Mouse (Mus musculus) hindlimb bud, embryonic 11.5 days (tissue): Measurements from ENCODE around the gene Rasl12.

Source experiments
- DNase-seq: peaks from one replicate; pipeline ENCODE4 v3.0.0-alpha.2; 2012; ENCODE audit warnings: low read depth, low spot score; ENCODE audit errors: extremely low spot score

Gene Rasl12

GRCm38 (mm10) chr9:65435671-65436301, 37.5 kb downstream of the Rasl12 start, which contains the start of gene Mtfmt:
Gene Mtfmt (plus strand): TSS chr9:65435782.
- peak; percentile 77 for DNase-seq

- no peak for DNase-seq
These were observed 46.4 kb downstream of the Rasl12 start for GRCm38 (mm10) chr9:65444692-65445091.

- DNase-seq = no peak
These were observed 49.6 kb downstream of the Rasl12 start for GRCm38 (mm10) chr9:65447951-65448350.

- no peak for DNase-seq
These were observed 60.7 kb downstream of the Rasl12 start for GRCm38 (mm10) chr9:65458975-65459374.

- no peak for DNase-seq
These were observed 61.9 kb downstream of the Rasl12 start for GRCm38 (mm10) chr9:65460198-65460597.

- peak; percentile 54 for DNase-seq
These were observed 62.6 kb downstream of the Rasl12 start, which contains the start of gene Spg21 for GRCm38 (mm10) chr9:65460732-65461442. Gene Spg21 (plus strand): TSS chr9:65460947.

- DNase-seq = no peak
These were observed 64.2 kb downstream of the Rasl12 start for GRCm38 (mm10) chr9:65462544-65462943.

GRCm38 (mm10) chr9:65464161-65464560, 65.9 kb downstream of the Rasl12 start:
- no peak for DNase-seq
